Mouse (Mus musculus) MEL (cell line): Measurements from ENCODE around the gene Castor1. TPM values are rescaled to one million over a fixed set of nuclear protein-coding genes. Genes with fewer than 3 reads are reported as not detected.

Experiments
- DNase-seq: peaks from one replicate; pipeline ENCODE4 v3.0.0; 2011; ENCODE audit warnings: low read depth, low spot score
- H3K27ac ChIP-seq: 2 replicates; pipeline ENCODE4 v1.5.1; 2012; ENCODE audit warnings: low read depth, mild to moderate bottlenecking, control low read depth, low read length, moderate library complexity; ENCODE audit not compliant: control insufficient read depth
- H3K27me3 ChIP-seq, 2 experiments: fragments of 150-350 bp in 1 of 2; sonication (generic) in 1 of 2; 2 replicates each; pipeline ENCODE4 v1.6.1; 2012; ENCODE audit warnings: low read length in 2 of 2, mild to moderate bottlenecking in 2 of 2, improper control_type of control experiment in 1 of 2, moderate library complexity in 1 of 2; ENCODE audit not compliant: insufficient read depth in 2 of 2, control insufficient read depth in 1 of 2
- H3K36me3 ChIP-seq, 2 experiments: 2 replicates each; pipeline ENCODE4 v1.6.1; 2012 to 2014; ENCODE audit warnings: low read length in 2 of 2, improper control_type of control experiment in 1 of 2, inconsistent platforms in 1 of 2, mild to moderate bottlenecking in 1 of 2; ENCODE audit not compliant: insufficient read depth in 2 of 2, control insufficient read depth in 1 of 2
- H3K4me1 ChIP-seq, 2 experiments: fragments of 150-350 bp in 1 of 2; sonication (generic) in 1 of 2; 2 replicates each; pipeline ENCODE4 v1.6.1; 2012; ENCODE audit warnings: low read length in 2 of 2, improper control_type of control experiment in 1 of 2, mild to moderate bottlenecking in 1 of 2; ENCODE audit not compliant: insufficient read depth in 2 of 2, control insufficient read depth in 1 of 2
- H3K4me3 ChIP-seq, 2 experiments: fragments of 150-350 bp in 1 of 2; sonication (generic) in 1 of 2; 2 replicates each; pipeline ENCODE4 v1.5.1; 2012; ENCODE audit warnings: low read depth in 2 of 2, low read length in 2 of 2, mild to moderate bottlenecking in 2 of 2, moderate library complexity in 2 of 2, control low read depth in 1 of 2, improper control_type of control experiment in 1 of 2; ENCODE audit not compliant: control insufficient read depth in 1 of 2, insufficient read depth in 1 of 2
- H3K79me2 ChIP-seq: 2 replicates; pipeline ENCODE4 v1.6.1; 2012; ENCODE audit warnings: mild to moderate bottlenecking, low read length, moderate library complexity; ENCODE audit not compliant: control insufficient read depth, poor library complexity, insufficient read depth
- H3K9ac ChIP-seq: 2 replicates; pipeline ENCODE4 v1.6.1; 2012; ENCODE audit warnings: low read depth, mild to moderate bottlenecking, control low read depth, low read length, moderate library complexity; ENCODE audit not compliant: control insufficient read depth, poor library complexity, severe bottlenecking
- H3K9me3 ChIP-seq: fragments of 150-350 bp; sonication (generic); replicated peaks from 2 replicates; pipeline ENCODE4 v1.6.1; 2012; ENCODE audit warnings: mild to moderate bottlenecking, low read length, improper control_type of control experiment, moderate library complexity; ENCODE audit not compliant: insufficient read depth
- BHLHE40 ChIP-seq: IDR thresholded peaks from 2 replicates; pipeline ENCODE4 v1.6.1; 2012; ENCODE audit warnings: low read depth, mild to moderate bottlenecking, inconsistent platforms, low read length, improper control_type of control experiment, borderline replicate concordance
- CHD1 ChIP-seq: IDR thresholded peaks from 2 replicates; pipeline ENCODE4 v1.6.1; 2012; ENCODE audit warnings: low read depth, mild to moderate bottlenecking, inconsistent platforms, low read length, improper control_type of control experiment
- CHD2 ChIP-seq: IDR thresholded peaks from 2 replicates; pipeline ENCODE4 v1.6.1; 2011; ENCODE audit warnings: low read length, improper control_type of control experiment
- CTCF ChIP-seq, 3 experiments: IDR thresholded peaks in 2 of 3; conservative IDR thresholded peaks in 1 of 3; 2 replicates each; pipeline ENCODE4 v1.5.1; 2011 to 2012; ENCODE audit warnings: low read length in 3 of 3, low read depth in 2 of 3, mild to moderate bottlenecking in 2 of 3, improper control_type of control experiment in 1 of 3, inconsistent platforms in 1 of 3, mixed read lengths in 1 of 3, moderate library complexity in 1 of 3; ENCODE audit not compliant: control insufficient read depth in 1 of 3, insufficient read depth in 1 of 3, poor library complexity in 1 of 3, severe bottlenecking in 1 of 3
- ELF1 ChIP-seq: IDR thresholded peaks from 2 replicates; pipeline ENCODE4 v1.6.1; 2014; ENCODE audit warnings: low read depth, mild to moderate bottlenecking, inconsistent platforms, low read length, improper control_type of control experiment, moderate library complexity
- EP300 ChIP-seq, 2 experiments: IDR thresholded peaks; 2 replicates each; pipeline ENCODE4 v1.6.1; 2011; ENCODE audit warnings: improper control_type of control experiment in 2 of 2, low read length in 2 of 2, low read depth in 1 of 2, mild to moderate bottlenecking in 1 of 2
- GABPA ChIP-seq: IDR thresholded peaks from 2 replicates; pipeline ENCODE4 v1.6.1; 2012; ENCODE audit warnings: low read depth, mild to moderate bottlenecking, inconsistent platforms, low read length, improper control_type of control experiment, moderate library complexity
- GATA1 ChIP-seq: IDR thresholded peaks from 2 replicates; pipeline ENCODE4 v1.6.1; 2011; ENCODE audit warnings: low read depth, low read length, improper control_type of control experiment
- KAT2A ChIP-seq: conservative IDR thresholded peaks from 2 replicates; pipeline ENCODE4 v1.6.1; 2012; ENCODE audit warnings: low read depth, low read length, improper control_type of control experiment, inconsistent platforms
- MAFK ChIP-seq: IDR thresholded peaks from 2 replicates; pipeline ENCODE4 v1.6.1; 2011; ENCODE audit warnings: low read depth, mild to moderate bottlenecking, low read length, improper control_type of control experiment, borderline replicate concordance
- MAZ ChIP-seq: IDR thresholded peaks from 2 replicates; pipeline ENCODE4 v1.6.1; 2012; ENCODE audit warnings: low read depth, mild to moderate bottlenecking, inconsistent platforms, low read length, improper control_type of control experiment
- MYB ChIP-seq: IDR thresholded peaks from 2 replicates; pipeline ENCODE4 v1.6.1; 2011; ENCODE audit warnings: mild to moderate bottlenecking, low read depth, low read length, improper control_type of control experiment
- MYC ChIP-seq: IDR thresholded peaks from 2 replicates; pipeline ENCODE4 v1.6.1; 2011; ENCODE audit warnings: low read depth, mild to moderate bottlenecking, low read length, improper control_type of control experiment, moderate library complexity
- NRF1 ChIP-seq: IDR thresholded peaks from 2 replicates; pipeline ENCODE4 v1.6.1; 2014; ENCODE audit warnings: low read depth, mild to moderate bottlenecking, inconsistent platforms, low read length, improper control_type of control experiment, moderate library complexity; ENCODE audit not compliant: poor library complexity, insufficient read depth, severe bottlenecking
- POLR2A ChIP-seq, 2 experiments: IDR thresholded peaks; 2 replicates each; pipeline ENCODE4 v1.6.1; 2011 to 2012; ENCODE audit warnings: low read length in 2 of 2, mild to moderate bottlenecking in 2 of 2, control low read depth in 1 of 2, improper control_type of control experiment in 1 of 2, low read depth in 1 of 2, moderate library complexity in 1 of 2; ENCODE audit not compliant: control insufficient read depth in 1 of 2, insufficient read depth in 1 of 2, poor library complexity in 1 of 2
- POLR2AphosphoS2 ChIP-seq: IDR thresholded peaks from 2 replicates; pipeline ENCODE4 v1.6.1; 2011; ENCODE audit warnings: low read length, improper control_type of control experiment
- RAD21 ChIP-seq: IDR thresholded peaks from 2 replicates; pipeline ENCODE4 v1.6.1; 2011; ENCODE audit warnings: mild to moderate bottlenecking, low read depth, low read length, improper control_type of control experiment
- RCOR1 ChIP-seq: IDR thresholded peaks from 2 replicates; pipeline ENCODE4 v1.6.1; 2012; ENCODE audit warnings: low read depth, mild to moderate bottlenecking, inconsistent platforms, low read length, improper control_type of control experiment
- TAL1 ChIP-seq: IDR thresholded peaks from 2 replicates; pipeline ENCODE4 v1.6.1; 2012; ENCODE audit warnings: mild to moderate bottlenecking, inconsistent platforms, low read length, moderate library complexity, mixed read lengths
- TBP ChIP-seq: IDR thresholded peaks from 2 replicates; pipeline ENCODE4 v1.8.0; 2011; ENCODE audit warnings: low read depth, low read length, improper control_type of control experiment
- TCF12 ChIP-seq: IDR thresholded peaks from 2 replicates; pipeline ENCODE4 v1.6.1; 2014; ENCODE audit warnings: low read depth, mild to moderate bottlenecking, inconsistent platforms, low read length, improper control_type of control experiment, moderate library complexity
- UBTF ChIP-seq: IDR thresholded peaks from 2 replicates; pipeline ENCODE4 v1.6.1; 2012; ENCODE audit warnings: low read depth, mild to moderate bottlenecking, inconsistent platforms, low read length, improper control_type of control experiment, moderate library complexity, borderline replicate concordance; ENCODE audit not compliant: insufficient read depth
- USF1 ChIP-seq: IDR thresholded peaks from 2 replicates; pipeline ENCODE4 v1.6.1; 2014; ENCODE audit warnings: low read depth, mild to moderate bottlenecking, inconsistent platforms, low read length, improper control_type of control experiment, moderate library complexity
- USF2 ChIP-seq, 2 experiments: IDR thresholded peaks; 2 replicates each; pipeline ENCODE4 v1.6.1; 2011 to 2012; ENCODE audit warnings: improper control_type of control experiment in 2 of 2, low read length in 2 of 2, borderline replicate concordance in 1 of 2, inconsistent platforms in 1 of 2, low read depth in 1 of 2, mild to moderate bottlenecking in 1 of 2; ENCODE audit not compliant: insufficient read depth in 1 of 2
- ZC3H11A ChIP-seq: IDR thresholded peaks from 2 replicates; pipeline ENCODE4 v1.6.1; 2012; ENCODE audit warnings: low read depth, mild to moderate bottlenecking, inconsistent platforms, low read length, improper control_type of control experiment
- ZMIZ1 ChIP-seq: IDR thresholded peaks from 2 replicates; pipeline ENCODE4 v1.6.1; 2012; ENCODE audit warnings: low read depth, mild to moderate bottlenecking, inconsistent platforms, low read length, improper control_type of control experiment, moderate library complexity
- polyA plus RNA-seq, 2 experiments: library from polyadenylated mRNA; stranded (reverse) in 1 of 2; unstranded in 1 of 2; fragments of >175 nt in 1 of 2; fragments of >200 nt in 1 of 2; gene quantifications; 2 replicates each; pipeline versions ENCODE4 v1.2.1 to v1.2.4; 2012; ENCODE audit warnings: low replicate concordance in 2 of 2, low read depth in 1 of 2; ENCODE audit not compliant: insufficient read length in 2 of 2, insufficient read depth in 1 of 2, missing spikeins in 1 of 2
- total RNA-seq: library from RNA; depleted of rRNA; stranded (reverse); fragments of 300-350 nt; gene quantifications from 2 replicates; pipeline ENCODE4 v1.2.3, GENCODE M21; 2012

Castor1 gene
- total and polyA plus RNA-seq, 3 experiments = 6.6 to 11.8 TPM; not detected in 1

GRCm38 (mm10) chr11:4267202-4267578, 49.2 kb downstream of the Castor1 start:
- DNase-seq = no peak
- no peak for TF ChIP-seq USF1
- no peak for TF ChIP-seq RCOR1
- no peak for TF ChIP-seq MYB
- TF ChIP-seq CHD2 = no peak
- TF ChIP-seq BHLHE40 = no peak
- TF ChIP-seq UBTF = no peak
- TF ChIP-seq KAT2A = no peak
- TF ChIP-seq TBP = no peak
- no peak for TF ChIP-seq GATA1
- no peak for TF ChIP-seq MAZ
- TF ChIP-seq MYC = no peak
- TF ChIP-seq POLR2AphosphoS2 = no peak
- no peak for TF ChIP-seq RAD21
- no peak for TF ChIP-seq NRF1
- no peak for TF ChIP-seq ELF1
- Histone ChIP-seq H3K27me3 (peaks cover 4% of the 10 kb centered on the region in 2 experiments; a peak in 3 of 4 replicates), H3K79me2 (no peaks in the 10 kb centered on the region), H3K27ac (no peak overlapping the region), H3K9ac (no peak overlapping the region), H3K36me3 (no peaks in the 10 kb centered on the region), H3K4me3 (peak overlapping the region in 1 of 2 experiments; percentile 59; a peak in 2 of 4 replicates), H3K9me3 (no peaks in the 10 kb centered on the region), H3K4me1 (peaks cover 0 to 17% of the 10 kb centered on the region in 2 experiments; a peak in 2 of 4 replicates)

DNA sequence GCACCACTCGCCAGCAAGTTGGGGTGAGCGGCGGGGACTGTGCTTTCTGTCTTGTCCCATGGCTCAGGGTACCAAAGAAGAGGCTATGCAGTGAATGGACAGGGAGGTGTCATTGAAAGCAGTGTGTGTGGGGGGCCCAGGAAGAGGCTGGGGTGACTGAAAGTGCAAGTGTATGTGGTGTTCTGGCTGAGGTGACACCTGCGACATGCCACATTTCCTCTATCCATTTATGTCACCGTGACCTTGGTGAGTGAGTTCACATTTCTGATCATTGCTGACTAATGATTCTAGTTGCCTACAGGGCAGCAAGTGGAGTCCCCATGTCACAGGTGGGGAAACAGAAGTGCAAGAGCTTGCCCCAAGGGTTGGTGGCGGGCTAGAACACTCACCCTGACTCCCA, 50.5 kb downstream of the Castor1 start:
- Histone ChIP-seq H3K9ac (no peak overlapping the region), H3K27ac (no peak overlapping the region), H3K27me3 (peaks cover 4% of the 10 kb centered on the region in 2 experiments; a peak in 3 of 4 replicates), H3K4me1 (peaks cover 0 to 14% of the 10 kb centered on the region in 2 experiments; a peak in 2 of 4 replicates), H3K9me3 (no peaks in the 10 kb centered on the region), H3K36me3 (no peaks in the 10 kb centered on the region), H3K4me3 (no peak overlapping the region), H3K79me2 (no peaks in the 10 kb centered on the region)
- TF ChIP-seq MAFK = no peak
- TF ChIP-seq EP300 (IDR thresholded peaks at IDR 0.05; ENCODE audit: low read depth in 1 of 2, low read length in 2 of 2) = no peak
- TF ChIP-seq TAL1 = no peak
- TF ChIP-seq CHD1 = no peak
- no peak for TF ChIP-seq USF2 (IDR thresholded peaks at IDR 0.05; ENCODE audit: borderline replicate concordance in 1 of 2, insufficient read depth in 1 of 2, low read depth in 1 of 2, low read length in 2 of 2)
- TF ChIP-seq NRF1 = no peak
- no peak for TF ChIP-seq TCF12
- TF ChIP-seq GABPA = no peak
- TF ChIP-seq ZMIZ1 = no peak
- TF ChIP-seq POLR2AphosphoS2 = no peak
- no peak for TF ChIP-seq ZC3H11A
- no peak for TF ChIP-seq RCOR1
- TF ChIP-seq ELF1 = no peak
- no peak for TF ChIP-seq POLR2A (IDR thresholded peaks at IDR 0.05; ENCODE audit: control insufficient read depth in 1 of 2, insufficient read depth in 1 of 2, low read depth in 1 of 2, low read length in 2 of 2, poor library complexity in 1 of 2)
- TF ChIP-seq CTCF (IDR thresholded peaks at IDR 0.05 in 2 of 3, conservative IDR thresholded peaks at IDR 0.05 in 1 of 3; ENCODE audit: control insufficient read depth in 1 of 3, insufficient read depth in 1 of 3, low read depth in 2 of 3, low read length in 3 of 3, poor library complexity in 1 of 3, severe bottlenecking in 1 of 3) = no peak
- no peak for DNase-seq
